Mouse (Mus musculus): ENCODE data around the gene Ptpn1.

Ptpn1 gene

DNA sequence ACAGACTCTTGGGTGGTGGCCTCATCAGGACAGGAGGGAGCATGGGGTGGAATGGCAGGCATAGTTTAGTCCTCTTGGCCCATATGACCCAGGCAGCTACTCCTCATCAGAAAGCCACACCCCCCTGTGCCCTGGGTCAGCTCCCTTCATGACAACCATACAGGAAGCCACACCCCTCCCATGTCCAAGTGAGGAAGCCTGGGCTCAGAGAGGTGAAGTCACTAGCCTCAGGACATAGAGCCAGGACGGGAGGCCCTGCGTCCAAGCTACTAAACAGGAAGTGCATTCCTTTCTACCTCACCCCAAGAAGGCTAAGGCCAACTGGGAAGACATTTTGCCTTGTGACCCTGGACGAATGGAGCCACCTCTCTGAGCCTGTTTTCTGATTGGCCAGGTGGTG, 73.8 kb downstream of the Ptpn1 start:
- no peak for DNase-seq (ENCODE audit: extremely low read depth, low read depth)

DNA sequence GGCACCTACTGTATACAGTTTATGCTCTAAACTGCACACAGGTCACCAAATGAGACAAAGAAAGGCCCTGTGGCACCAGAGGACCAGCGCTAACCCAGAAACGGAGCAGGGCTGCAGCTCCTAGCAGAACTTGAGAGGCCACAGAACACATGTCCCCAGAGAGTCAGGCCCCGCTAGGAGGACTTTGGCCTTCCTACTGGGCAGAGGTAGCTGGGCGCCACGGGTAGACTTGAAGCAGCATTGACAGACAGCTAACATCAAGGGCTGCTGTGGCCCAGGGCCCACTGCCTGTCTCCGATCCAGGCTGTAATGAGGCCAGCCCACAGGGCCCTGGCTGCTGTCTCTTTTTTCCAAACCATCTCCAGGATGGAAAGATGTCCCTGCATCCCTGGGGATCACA, 74.6 kb downstream of the Ptpn1 start:
- no peak for DNase-seq (ENCODE audit: extremely low read depth, low read depth)

DNA sequence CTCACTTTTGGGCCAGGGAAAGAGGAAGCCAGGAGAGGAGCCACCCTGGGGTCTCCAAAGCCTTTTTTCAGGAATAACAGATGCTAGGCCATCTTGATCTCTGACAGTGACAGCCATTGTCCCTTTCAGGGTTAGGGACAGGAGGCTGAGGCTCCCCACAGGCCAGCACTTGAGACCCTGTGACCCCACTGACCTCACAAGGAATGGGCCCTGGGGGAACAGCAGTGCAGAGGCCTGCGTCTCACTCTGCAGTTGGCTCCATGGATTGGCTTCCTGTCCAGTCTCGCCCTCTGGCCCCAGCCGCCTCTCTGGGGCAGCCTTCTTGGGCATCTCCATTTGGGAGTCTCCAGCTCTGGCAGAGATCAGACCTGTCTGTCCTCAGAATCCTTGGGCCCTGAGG, 76.3 kb downstream of the Ptpn1 start:
- DNase-seq (ENCODE audit: extremely low read depth, low read depth) = no peak

DNA sequence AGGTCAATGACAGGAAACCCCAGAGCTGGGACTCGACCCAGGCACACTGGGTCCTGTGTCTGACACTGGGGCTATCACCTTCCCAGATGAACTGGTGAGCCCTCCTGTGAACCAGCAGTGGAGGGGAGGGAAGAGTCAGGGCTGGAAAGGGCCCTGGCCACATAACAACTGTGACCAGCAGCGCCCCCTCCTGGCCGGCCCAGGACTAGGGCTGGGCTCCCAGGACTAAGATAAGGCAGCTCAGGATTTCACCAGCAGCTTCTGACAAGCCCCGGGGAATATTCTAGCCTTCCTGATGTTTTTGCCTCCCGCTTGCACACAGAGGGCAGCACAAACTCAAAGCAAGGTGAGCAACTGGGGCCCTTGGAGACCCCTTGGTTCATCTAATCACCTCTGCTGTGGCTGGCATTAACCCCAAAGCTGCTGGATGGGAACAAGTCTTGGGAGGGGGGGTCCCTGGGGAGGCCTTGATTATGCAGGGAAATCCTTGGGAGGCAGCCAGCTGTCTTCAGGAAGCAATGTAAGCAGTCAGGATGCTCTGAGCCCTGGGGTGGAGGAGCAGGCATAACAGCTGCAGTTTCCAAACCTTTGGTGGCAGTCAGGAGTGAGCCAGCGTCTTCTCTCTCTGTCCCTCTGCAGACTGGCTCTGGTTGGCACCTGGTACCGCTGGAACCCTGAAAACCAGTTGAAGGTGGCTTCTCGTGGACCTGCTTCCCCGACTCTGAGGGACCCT, 78.2 kb downstream of the Ptpn1 start, which contains the start of gene Ripor3:
Gene Ripor3 (minus strand): TSS at position 683 of the 733 bp plus-strand sequence.
- peak; percentile 31 for DNase-seq (ENCODE audit: extremely low read depth, low read depth)

DNA sequence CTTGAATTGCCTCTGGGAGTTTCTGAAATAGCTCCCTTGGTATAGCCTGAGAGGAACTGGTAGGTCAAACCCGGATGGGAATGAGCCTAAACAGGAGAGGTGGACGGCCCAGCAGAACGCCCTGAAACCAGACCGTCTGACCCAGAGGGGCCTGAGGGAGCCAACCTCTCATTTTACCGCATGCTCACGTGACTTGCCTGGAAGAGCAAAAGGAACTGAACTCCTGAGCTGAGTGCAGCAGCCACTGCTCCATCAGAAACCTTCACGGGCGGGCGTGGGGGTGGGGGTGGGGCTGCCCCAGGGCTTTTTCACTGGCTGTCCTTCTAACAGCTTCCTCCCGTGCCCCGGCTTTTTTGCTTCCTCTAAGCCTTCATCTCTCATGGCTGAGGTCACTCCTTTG, 79.0 kb downstream of the Ptpn1 start:
- no peak for DNase-seq (ENCODE audit: extremely low read depth, low read depth)

DNA sequence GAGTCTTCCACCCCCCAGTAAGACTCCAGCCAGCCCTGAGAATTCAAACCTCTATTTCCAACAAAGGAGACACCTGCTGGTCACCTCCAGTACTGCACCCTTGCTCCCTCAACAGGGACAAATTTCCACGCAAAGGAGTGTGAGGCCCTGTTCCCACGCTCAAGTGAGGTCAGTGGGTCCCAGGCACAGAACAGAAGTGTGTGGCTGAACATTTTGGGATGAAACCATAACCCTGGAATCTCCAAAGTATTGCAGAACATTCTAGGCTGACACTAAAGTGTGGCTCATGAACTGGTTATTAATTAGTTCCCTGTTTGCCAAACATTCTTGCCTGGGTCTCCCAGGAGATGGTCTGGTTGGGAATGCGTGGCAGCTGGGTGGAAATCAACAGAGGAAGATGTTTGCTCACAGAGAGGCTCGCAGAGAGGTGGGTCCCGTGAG, 85.1 kb downstream of the Ptpn1 start:
- peak; percentile 30 for DNase-seq (ENCODE audit: extremely low read depth, low read depth)

DNA sequence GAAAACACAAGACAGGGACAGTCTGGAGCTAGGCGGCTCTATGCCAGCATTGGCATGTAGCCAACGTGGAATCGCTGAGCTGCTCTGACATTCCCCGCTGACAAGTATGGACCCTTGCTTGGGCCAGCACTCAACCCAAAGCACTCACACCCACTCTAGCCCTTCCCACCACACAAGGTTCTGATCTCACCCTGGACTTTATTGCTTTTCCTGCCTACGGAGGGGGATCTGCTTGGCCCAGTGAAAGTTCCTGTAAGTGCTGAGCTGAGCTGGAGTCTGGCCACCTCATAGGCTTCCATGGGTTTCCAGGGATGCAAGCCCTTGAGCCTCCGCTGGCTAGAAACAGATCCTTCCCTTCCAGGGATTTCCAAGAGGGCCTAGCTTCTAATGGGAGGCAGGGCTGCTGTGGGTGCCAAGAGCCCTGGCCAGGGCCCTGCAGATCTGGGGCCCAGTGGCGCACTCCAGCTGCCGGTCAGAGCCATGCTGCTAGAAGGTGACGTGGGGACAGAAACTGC, 87.4 kb downstream of the Ptpn1 start:
- no peak for DNase-seq (ENCODE audit: extremely low read depth, low read depth)

DNA sequence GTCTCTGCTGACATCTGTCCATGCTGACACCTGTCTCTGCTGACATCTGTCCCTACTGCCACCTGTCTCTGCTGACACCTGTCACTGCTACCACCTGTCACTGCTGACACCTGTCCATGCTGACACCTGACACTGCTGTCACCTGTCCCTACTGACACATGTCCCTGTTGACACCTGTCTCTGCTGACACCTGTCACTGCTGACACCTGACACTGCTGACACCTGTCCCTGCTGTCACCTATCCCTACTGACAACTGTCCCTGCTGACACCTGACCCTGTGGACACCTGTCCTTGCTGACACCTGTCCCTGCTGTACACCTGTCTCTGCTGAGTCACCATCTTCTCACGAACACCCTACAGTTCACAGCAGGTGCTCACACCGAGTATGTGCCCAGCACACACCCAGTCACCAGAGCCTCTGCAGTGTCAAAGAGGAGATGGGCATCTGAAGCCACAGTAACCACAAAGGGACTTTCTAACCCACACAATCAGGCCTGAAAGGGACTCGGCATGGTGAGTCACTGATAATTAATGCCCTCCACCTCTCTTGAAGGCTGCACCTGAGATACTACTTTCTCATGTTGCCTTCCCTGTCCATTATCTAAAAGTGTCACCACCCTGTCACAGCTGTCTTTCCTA, 92.0 kb downstream of the Ptpn1 start:
- no peak for DNase-seq (ENCODE audit: extremely low read depth, low read depth)

DNA sequence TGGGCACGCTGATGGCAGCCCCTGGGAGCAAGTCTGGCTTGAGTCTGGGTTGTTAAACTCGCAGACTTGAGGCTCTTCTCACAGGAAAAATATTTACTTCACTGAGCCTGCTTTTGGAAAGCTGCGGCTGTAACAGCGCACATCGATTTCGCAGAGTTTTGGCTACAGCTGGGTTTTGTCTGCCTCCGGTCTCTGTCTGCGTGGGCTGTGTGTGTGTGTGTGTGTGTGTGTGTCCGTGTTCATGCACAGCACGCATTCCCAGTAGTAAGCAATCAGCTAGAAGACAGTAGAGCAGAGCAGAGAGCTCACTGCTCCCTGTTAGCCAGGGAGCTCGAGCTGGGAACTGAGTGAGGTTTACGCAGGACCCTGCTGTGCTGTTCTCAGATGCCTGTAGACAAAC, 93.3 kb downstream of the Ptpn1 start:
- DNase-seq (ENCODE audit: extremely low read depth, low read depth) = no peak

DNA sequence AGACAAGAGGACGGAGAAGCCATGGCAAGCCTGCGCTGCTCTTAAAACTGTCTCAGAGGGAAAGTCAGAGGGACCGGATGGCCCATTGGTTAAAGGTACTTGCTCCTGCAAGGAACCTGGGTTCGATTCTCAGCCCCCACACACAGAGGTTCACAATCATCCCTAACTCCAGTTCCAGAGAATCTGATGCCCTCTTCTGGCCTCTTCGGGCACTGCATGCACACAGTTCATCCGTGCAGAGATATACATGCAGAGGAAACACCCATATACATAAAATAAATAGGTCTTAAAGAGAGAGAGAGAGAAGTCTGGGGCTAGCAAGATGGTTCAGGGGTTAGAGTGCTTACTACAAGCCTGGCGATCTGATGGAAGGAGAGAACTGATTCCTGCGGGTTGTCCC, 94.0 kb downstream of the Ptpn1 start:
- no peak for DNase-seq (ENCODE audit: extremely low read depth, low read depth)

DNA sequence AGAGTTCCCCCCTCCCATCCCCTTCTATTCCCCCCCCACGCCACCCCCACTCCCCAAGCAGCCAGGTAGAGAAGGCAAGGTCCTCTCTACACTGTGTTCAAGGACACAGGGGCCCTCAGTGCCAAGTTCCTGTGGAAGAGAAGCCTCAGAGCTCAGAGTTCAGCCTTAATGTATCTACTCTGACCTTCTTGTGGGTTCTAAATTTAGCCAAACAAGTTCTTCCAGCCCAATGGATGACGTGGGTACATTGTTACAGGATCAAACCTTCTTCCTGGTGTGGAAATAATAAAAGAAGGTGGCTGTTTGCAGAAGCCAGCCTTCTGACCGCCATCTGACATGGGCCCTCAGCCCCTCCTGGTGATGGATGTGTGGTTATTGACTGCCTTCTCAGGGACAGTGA, 94.6 kb downstream of the Ptpn1 start:
- no peak for DNase-seq (ENCODE audit: extremely low read depth, low read depth)

DNA sequence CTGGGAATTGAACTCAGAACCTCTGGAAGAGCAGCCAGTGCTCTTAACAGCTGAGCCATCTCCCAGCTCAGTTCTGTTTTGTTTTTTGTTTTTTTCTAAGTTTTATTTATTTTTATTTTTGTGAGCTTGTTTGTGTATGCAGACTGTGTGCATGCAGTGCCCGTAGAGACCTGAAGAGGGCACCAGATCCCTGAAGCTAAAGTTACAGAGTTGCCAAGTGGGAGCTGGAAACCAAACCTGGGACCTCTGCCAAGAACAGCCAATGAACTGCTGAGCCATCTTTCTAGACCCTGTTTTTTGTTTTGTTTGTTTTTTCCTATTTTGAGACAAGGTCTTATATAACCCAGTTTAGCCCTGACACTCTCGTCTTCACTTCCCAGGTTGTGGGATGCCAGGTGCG, 96.5 kb downstream of the Ptpn1 start:
- DNase-seq (ENCODE audit: extremely low read depth, low read depth) = no peak
